Mouse (Mus musculus) ovary, adult 18-20 months (tissue): ENCODE measurements around the gene Mctp1.
A peak's percentile ranks its signal among the peaks of the same experiment; 100 is the strongest.
"Not testable (repeated sequence)": the region's sequence is repeated elsewhere in the genome, so short reads cannot be mapped to it uniquely, and the experiment has no call there.

Experiments used
- DNase-seq: peaks from one replicate; pipeline ENCODE4 v3.0.0; 2022; ENCODE audit warnings: low spot score, mixed read lengths

Mctp1 gene

GRCm38 (mm10) chr13:76967588-76967987 lies 583.3 kb downstream of the Mctp1 start:
- DNase-seq = no peak

- no peak for DNase-seq
Measured at GRCm38 (mm10) chr13:76969386-76969785, 585.1 kb downstream of the Mctp1 start.

DNA sequence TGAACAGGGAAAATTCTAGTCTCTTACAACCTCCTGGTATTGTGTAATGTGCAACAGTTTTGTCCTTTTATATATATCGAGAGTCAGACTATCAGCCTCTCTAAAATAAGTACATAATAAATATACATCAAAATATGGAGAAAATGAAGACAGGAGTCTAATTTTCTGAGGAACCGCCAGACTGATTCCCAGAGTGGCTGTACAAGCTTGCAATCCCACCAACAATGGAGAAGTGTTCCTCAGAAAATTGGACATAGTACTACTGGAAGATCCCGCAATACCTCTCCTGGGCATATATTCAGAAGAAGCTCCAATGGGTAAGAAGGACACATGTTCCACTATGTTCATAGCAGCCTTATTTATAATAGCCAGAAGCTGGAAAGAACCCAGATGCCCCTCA lies 586.7 kb downstream of the Mctp1 start:
- DNase-seq = not testable (repeated sequence)

DNA sequence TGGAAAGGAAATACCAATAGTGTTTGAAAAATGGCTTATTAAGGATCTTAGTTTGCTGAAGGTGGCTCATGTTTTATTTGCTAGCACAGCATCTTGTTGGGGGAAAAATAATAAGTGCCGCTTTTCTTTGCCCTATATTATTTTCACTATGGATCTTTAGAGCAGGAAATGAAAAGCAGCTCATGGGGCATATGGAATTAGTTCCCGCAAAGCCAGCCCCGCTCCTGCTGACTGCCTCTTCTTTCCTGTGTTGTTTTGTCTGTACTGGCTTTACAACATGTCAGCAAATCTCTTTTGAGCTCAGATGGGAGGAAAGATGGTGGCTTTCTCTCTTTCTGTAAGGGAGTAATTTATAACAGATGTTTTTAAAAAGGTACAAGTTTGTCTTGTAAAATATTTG lies 618.3 kb downstream of the Mctp1 start:
- no peak for DNase-seq

GRCm38 (mm10) chr13:77003684-77004083 lies 619.3 kb downstream of the Mctp1 start:
- no peak for DNase-seq

DNA sequence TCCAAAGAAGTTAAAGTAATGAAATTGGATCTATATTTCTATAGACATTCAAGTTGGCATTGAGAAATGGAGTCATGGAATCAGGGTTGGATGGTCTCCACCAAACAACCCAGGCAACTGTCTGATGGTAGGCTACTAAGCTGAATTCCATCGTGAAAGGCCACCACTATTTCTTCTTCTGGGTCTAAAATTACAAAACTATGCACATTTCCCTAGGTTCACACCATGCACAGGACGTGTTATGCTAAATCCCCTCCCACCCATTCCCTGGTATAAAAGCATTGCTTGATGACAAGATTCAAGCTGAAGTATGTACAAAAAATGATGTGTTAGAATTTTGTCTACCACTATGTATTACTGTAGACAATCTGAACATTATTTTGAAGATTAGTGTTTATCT lies 634.5 kb downstream of the Mctp1 start:
- DNase-seq = no peak

- DNase-seq = no peak
Measured at GRCm38 (mm10) chr13:77029594-77029993, 645.3 kb downstream of the Mctp1 start.

DNA sequence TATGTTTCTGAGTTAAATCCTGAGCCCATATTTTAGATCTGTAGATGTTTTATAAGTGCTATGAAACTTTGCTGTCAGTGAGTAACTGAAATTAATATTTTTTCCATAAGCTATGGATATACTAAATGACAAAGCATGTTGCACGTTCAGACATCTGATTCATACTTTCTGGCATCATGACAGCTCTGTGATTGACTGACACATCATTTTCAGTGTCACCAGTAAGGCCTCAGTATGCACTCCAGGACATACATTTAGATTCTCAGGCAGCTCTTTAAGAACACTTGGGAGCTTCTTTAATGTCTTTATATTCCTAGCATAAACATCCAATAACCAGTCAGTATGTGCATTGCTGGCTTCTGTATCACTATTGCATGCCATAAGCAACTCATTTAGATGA lies 659.0 kb downstream of the Mctp1 start:
- no peak for DNase-seq

- no peak for DNase-seq
Measured at GRCm38 (mm10) chr13:77045375-77045774, 661.0 kb downstream of the Mctp1 start.

DNA sequence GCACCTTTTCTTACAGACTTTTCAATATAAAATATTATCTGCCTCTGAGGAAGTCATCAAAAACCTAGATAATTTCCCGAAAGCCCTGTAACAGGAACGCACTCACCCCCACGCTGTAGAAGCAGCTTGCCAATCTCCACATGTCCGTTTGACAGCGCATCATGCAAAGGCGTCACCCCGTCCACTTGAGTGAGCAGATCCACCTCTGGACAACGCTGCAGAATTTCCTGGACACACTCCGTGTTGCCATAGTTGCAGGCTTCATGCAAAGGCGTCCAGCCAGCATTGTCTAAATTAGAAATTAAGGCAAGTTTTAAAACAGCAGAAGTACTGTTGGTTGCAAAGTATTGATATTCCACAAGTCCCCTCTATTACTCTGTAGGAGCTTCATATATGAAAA lies 662.1 kb downstream of the Mctp1 start:
- no peak for DNase-seq

- DNase-seq = peak; percentile 7
Measured at GRCm38 (mm10) chr13:77047179-77047931, 663.0 kb downstream of the Mctp1 start.

DNA sequence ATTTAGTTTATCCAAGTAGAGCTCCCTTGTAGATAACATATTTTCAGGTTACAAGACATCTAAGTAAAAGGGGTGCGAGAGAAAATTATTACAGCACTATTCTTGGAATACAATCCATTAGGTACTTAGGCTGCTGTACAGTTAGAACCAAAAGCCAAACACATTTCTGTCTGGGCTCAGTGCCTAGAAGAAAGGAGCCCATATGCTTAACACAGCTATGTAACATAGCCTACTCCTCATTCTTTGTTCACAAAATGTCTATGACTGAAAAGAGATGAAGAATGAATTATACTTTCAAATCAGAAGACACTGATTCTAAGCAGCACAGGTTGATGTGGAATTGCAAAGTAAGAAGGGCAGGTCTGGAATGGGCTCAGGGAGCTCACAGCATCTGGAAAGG lies 664.1 kb downstream of the Mctp1 start:
- DNase-seq = no peak

GRCm38 (mm10) chr13:77049736-77050135 lies 665.4 kb downstream of the Mctp1 start:
- DNase-seq = no peak

GRCm38 (mm10) chr13:77063221-77063620 lies 678.9 kb downstream of the Mctp1 start:
- DNase-seq = no peak

DNA sequence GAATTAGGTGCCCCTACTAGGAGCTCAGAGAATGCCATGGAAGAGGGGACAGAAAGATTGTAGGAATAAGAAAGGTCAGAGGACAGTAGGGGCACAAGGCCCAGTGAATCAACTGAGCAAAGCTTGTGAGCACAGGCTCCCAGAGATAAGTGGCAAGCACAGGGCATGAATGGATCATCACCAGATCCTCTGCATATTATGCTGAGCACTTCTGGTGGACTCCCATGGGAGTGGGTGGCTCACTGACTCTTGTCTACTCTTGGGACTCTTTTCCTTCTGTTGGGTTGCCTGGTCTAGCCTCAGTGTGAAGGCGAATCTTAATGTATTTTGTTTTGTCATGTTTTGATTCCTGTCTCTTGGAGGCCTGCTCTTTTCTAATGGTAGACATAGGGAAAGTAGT lies 684.5 kb downstream of the Mctp1 start:
- DNase-seq = no peak

DNA sequence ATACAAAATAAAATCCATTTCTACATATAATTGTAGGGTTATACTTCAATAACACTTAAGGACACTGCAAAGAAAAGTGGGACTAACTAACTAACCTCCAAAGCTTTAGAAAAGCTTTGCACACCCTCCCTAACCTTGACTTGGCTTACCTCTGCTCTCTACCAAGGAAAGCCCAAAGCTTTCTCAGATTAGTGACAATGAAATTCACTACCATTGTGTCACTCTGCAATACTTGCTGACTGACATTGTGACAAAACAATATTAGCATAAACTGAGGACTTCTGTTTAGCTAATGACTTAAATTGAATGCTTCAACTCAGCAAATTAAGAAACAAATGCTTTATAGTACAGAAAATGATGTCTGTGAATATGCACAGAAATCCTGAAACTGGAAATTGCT lies 687.7 kb downstream of the Mctp1 start:
- DNase-seq = no peak
